Mouse (Mus musculus) lung, embryonic 16.5 days (tissue): ENCODE results near the gene Slc35g3. TPM values are rescaled to one million over a fixed set of nuclear protein-coding genes. Genes with fewer than 3 reads are reported as not detected.

Experiments used
- ATAC-seq: fragments of 200-750 bp; cut with Nextera tagmentation; 2 replicates; pipeline ENCODE4 v1.8.0; 2017; ENCODE audit warnings: low read depth, mild to moderate bottlenecking, moderate library complexity
- H3K27ac ChIP-seq: fragments of 300-500 bp; sonication (generic); 2 replicates; pipeline ENCODE4 v1.5.1; 2014; ENCODE audit warnings: mild to moderate bottlenecking, control low read depth, low read length
- H3K27me3 ChIP-seq: fragments of 300-500 bp; sonication (generic); 2 replicates; pipeline ENCODE4 v1.6.1; 2014; ENCODE audit warnings: low read depth, low read length, mixed read lengths; ENCODE audit not compliant: control insufficient read depth, insufficient read depth
- H3K36me3 ChIP-seq: fragments of 300-500 bp; sonication (generic); 2 replicates; pipeline ENCODE4 v1.6.1; 2014; ENCODE audit warnings: low read length; ENCODE audit not compliant: control insufficient read depth, insufficient read depth
- H3K4me1 ChIP-seq: fragments of 300-500 bp; sonication (generic); replicated peaks from 2 replicates; pipeline ENCODE4 v1.6.1; 2014; ENCODE audit warnings: low read length, mixed read lengths; ENCODE audit not compliant: control insufficient read depth, insufficient read depth
- H3K4me2 ChIP-seq: fragments of 300-500 bp; sonication (generic); 2 replicates; pipeline ENCODE4 v1.6.1; 2014; ENCODE audit warnings: low read depth, low read length, control low read depth
- H3K4me3 ChIP-seq: fragments of 300-500 bp; sonication (generic); 2 replicates; pipeline ENCODE4 v1.5.1; 2014; ENCODE audit warnings: mild to moderate bottlenecking, low read length, control low read depth
- H3K9ac ChIP-seq: fragments of 300-500 bp; sonication (generic); 2 replicates; pipeline ENCODE4 v1.6.1; 2014; ENCODE audit warnings: low read length, control low read depth
- H3K9me3 ChIP-seq: fragments of 300-500 bp; sonication (generic); 2 replicates; pipeline ENCODE4 v1.6.1; 2016; ENCODE audit warnings: low read length; ENCODE audit not compliant: control insufficient read depth
- WGBS: fragments of 180-500 bp; shearing (Covaris S2); extraction: QIAGEN DNeasy Blood & Tissue Kit; methylation state at CpG from one replicate; pipeline ENCODE4 v1.1.7; 2014; 5-methylcytosine and 5-hydroxymethylcytosine counted together
- polyA plus RNA-seq: library from polyadenylated mRNA; unstranded; fragments of >200 nt; fragmentation: Nextera tagmentation; extraction: Ambion mirVana; gene quantifications from 2 replicates; pipeline ENCODE4 v1.2.1, GENCODE M21; 2015

The Slc35g3 gene
- polyA plus RNA-seq, 1 experiment from 2014 or later: 0.36 TPM

DNA sequence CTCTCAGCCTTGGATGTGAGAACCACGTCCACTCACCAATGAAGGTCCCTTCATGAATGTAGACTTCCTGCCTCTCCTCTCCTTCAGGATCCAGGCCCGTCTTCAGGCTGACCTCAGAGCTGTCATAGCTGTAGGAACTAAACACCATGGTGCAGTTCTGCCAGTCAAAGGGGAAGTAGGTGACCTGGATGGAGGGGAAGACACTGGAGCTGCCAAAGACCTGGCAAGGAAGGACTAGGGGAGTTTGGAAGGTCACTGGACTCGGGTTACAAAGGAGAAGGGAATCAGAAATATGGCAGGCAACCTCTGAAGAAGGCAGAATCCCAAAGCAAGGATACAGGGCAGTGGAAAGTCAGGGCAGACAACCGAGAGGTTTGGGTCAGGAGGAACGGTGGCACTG is 31.7 kb upstream of the Slc35g3 start:
- no peak for ATAC-seq
- WGBS: 54% methylated on average over 5 of the region's 5 CpGs

DNA sequence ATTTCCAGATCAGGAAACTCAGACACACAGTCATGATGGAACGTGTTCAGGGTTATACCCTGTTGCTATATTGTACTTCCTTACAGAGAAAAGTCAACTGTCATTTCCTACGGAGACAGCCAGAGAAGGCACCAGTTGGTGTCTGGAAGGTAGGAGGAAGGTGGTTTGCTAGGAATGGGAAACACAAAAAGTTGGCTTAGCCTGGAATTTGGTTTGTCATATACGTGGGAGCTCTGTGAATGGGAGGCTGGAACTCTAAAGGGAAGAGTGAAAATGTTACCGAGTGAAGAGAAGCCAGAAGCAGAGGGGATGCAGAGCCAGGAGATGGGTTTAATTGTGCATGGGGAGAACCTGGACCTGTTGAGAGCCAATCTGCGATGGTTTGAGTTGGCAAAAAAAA is 29.7 kb upstream of the Slc35g3 start:
- Histone ChIP-seq H3K4me1 (0 out of 2 replicates have a peak, but pooled peaks cover 2% of the 10 kb centered on the region), H3K36me3 (no peaks in the 10 kb centered on the region), H3K4me2 (no peak overlapping the region), H3K27me3 (no peaks in the 10 kb centered on the region; the same call in 1 of the 2 replicates), H3K9me3 (no peaks in the 10 kb centered on the region), H3K9ac (no peak overlapping the region), H3K27ac (no peak overlapping the region), H3K4me3 (no peak overlapping the region)
- no peak for ATAC-seq
- WGBS: 62% methylated on average over 5 of the region's 5 CpGs

More for the DNA sequence above, 31.7 kb upstream of the Slc35g3 start:
- H3K4me3 ChIP-seq: no peak overlapping the region
- no peak overlapping the region for H3K4me2 ChIP-seq
- no peak overlapping the region for H3K27ac ChIP-seq
- H3K4me1 ChIP-seq: 0 out of 2 replicates have a peak, but pooled peaks cover 2% of the 10 kb centered on the region
- H3K36me3 ChIP-seq: no peaks in the 10 kb centered on the region
- no peak overlapping the region for H3K9ac ChIP-seq
- no peaks in the 10 kb centered on the region for H3K9me3 ChIP-seq
- H3K27me3 ChIP-seq: no peaks in the 10 kb centered on the region; the same call in 1 of the 2 replicates

DNA sequence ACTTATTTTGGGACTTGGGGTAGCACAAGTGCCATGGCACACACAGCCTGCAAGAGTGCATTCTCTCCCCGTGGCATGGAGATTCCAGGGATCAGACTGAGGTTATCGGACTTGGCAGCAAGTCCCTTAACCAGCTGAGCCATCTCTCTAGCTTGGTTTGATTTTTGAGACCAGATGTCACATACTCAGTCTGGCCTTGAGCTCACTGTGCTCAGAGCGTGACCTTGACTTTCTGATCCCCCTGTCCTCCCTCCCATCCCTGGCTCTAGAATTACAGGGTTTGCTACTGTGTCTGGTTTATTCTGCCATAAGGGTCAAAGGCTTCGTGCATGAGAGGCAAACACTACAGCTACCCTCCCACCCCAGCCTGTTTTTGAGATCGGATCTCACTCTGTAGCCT is 27.7 kb upstream of the Slc35g3 start:
- 61% methylated on average over 5 of the region's 5 CpGs for WGBS
- Histone ChIP-seq H3K4me3 (no peak overlapping the region), H3K9ac (no peak overlapping the region), H3K4me2 (no peak overlapping the region), H3K27ac (no peak overlapping the region), H3K4me1 (peaks cover 4% of the 10 kb centered on the region), H3K36me3 (no peaks in the 10 kb centered on the region), H3K27me3 (no peaks in the 10 kb centered on the region; the same call in 1 of the 2 replicates), H3K9me3 (no peaks in the 10 kb centered on the region)
- ATAC-seq: no peak

DNA sequence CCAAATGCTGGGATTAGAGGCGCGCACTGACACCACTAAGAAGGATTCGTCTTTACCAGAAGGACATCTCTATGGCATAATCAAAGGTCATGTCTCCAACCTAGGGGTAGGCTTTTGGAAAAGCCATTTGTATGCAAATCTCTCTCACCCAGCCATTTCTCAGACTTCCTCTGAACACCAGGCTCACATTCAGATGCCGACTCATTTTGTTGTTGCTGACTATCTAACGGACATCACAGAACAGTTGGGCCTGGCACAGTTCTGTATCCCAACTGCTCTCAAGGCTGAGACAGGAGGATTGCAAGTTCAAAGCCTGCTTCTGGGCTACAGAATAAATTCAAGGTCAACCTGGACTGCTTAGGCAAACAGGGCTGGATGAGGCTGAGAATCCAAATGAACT is 25.5 kb upstream of the Slc35g3 start:
- WGBS: 85% methylated on average over 5 of the region's 5 CpGs
- Histone ChIP-seq H3K9me3 (no peaks in the 10 kb centered on the region), H3K27me3 (no peaks in the 10 kb centered on the region), H3K36me3 (no peaks in the 10 kb centered on the region), H3K4me2 (no peak overlapping the region), H3K4me3 (no peak overlapping the region), H3K27ac (no peak overlapping the region), H3K9ac (no peak overlapping the region), H3K4me1 (peaks cover 4% of the 10 kb centered on the region)
- no peak for ATAC-seq

DNA sequence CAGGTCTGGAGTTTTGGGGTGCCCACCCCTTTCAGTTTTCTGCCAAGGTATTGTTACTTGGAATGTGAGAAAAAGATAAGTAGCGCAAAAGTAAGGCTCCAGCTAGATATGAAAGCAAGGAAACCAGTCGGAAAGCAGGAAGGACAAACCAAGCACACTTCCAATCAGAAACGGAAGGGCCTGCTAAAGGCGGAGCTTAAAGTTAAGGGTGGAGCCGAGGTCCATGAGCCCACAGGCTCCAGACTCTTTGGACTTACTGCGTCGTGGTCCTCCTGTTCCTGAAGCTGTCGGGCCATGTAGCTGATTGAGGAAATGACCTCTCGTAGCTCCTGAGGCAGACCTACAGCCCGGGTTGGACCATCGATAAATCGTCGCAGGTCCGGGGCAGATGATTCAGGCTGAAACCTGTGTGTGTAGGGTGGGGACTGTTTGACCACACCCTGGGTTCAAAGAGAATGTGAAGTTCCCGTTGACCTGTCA is 23.1 kb upstream of the Slc35g3 start:
- no peaks in the 10 kb centered on the region for H3K9me3 ChIP-seq
- peaks cover 4% of the 10 kb centered on the region for H3K4me1 ChIP-seq
- 26% methylated on average over 15 of the region's 15 CpGs for WGBS
- no peaks in the 10 kb centered on the region for H3K27me3 ChIP-seq
- H3K9ac ChIP-seq: peak overlapping the region; percentile 44; the same call in 1 of the 2 replicates
- H3K4me3 ChIP-seq: peak overlapping the region; percentile 25
- peak overlapping the region; percentile 55 for H3K4me2 ChIP-seq
- H3K36me3 ChIP-seq: no peaks in the 10 kb centered on the region
- peak; percentile 77 for ATAC-seq
- 0 out of 2 replicates have a peak overlapping the region, but pooled peaks have one; percentile 2 for H3K27ac ChIP-seq

DNA sequence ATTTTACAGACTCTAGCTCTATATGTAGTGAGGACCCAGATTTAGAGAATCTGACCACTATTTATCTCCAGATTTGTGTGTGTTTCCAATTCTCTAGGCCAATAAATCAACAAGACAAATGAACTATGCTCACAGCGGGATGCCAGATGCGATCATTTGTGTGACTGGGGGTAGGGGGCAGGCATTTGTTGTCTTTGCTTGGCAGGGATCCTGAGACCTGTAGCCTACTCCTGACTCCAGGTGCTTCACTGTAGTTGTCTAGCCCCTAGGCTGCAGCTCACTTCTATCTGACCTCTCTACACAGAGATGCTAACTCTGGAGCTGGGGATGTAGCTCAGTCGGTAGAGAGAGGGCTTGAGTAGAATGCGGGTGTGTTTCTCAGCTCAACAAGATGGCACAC is 20.1 kb upstream of the Slc35g3 start:
- Histone ChIP-seq H3K4me3 (no peak overlapping the region), H3K9ac (no peak overlapping the region), H3K4me2 (no peak overlapping the region), H3K27ac (no peak overlapping the region), H3K4me1 (peaks cover 10% of the 10 kb centered on the region), H3K9me3 (no peaks in the 10 kb centered on the region), H3K36me3 (no peaks in the 10 kb centered on the region), H3K27me3 (no peaks in the 10 kb centered on the region)
- no peak for ATAC-seq
- 27% methylated on average over 4 of the region's 4 CpGs for WGBS

DNA sequence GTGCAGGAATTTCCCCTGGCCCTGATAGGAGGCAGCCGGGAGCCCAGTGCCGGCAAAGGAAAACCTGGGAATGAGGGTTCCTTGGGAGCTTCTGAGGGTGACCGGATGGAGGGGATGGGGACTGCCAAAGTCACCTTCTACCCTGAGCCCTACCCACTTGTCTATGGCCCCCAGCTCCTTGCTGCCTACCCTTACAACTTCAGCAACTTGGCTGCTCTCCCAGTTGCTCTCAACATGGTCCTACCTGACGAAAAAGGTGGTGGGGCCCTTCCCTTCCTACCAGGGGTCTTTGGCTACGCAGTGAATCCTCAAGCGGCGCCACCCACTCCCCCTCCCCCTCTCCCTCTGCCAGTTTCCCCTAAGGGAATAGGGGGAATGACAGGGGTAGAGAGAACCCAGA is 17.2 kb upstream of the Slc35g3 start:
- peak; percentile 57 for ATAC-seq
- Histone ChIP-seq H3K27ac (no peak overlapping the region), H3K9me3 (no peaks in the 10 kb centered on the region), H3K36me3 (0 out of 2 replicates have a peak, but pooled peaks cover 4% of the 10 kb centered on the region), H3K4me3 (no peak overlapping the region), H3K4me1 (peaks cover 6% of the 10 kb centered on the region), H3K4me2 (no peak overlapping the region), H3K27me3 (no peaks in the 10 kb centered on the region), H3K9ac (no peak overlapping the region)
- 42% methylated on average over 7 of the region's 7 CpGs for WGBS

DNA sequence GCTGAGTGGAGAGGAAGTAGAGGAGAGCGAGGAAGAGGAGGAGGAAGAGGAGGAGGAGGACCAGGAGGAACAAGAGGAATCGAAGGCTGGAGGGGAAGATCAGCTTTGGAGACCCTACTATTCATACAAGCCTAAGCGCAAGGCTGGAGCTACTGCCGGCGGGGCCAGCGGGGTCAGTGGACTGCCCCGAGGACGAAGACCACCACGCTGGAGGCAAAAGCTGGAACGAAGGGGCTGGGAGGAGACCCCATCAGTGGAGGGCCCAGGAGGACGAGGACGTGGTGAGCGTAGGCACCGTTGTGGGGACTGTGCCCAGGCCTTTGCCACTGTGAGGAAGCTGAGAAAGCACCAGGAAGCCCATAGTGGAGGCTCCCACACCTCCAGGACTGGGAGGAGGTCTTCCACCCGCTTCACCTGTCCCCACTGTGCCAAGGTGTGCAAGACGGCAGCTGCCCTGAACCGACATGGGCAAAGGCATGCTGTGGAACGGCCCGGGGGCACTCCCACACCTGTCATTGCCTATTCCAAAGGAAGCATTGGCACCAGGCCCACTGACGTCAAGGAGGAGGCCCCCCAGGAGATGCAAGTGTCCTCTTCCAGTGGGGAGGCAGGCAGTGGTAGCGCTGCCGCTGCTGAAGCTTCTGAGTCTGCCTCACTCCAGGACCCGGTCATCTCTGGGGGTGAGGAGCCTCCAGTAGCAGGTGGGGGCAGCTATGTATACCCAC is 16.7 kb upstream of the Slc35g3 start:
- 65% methylated on average over 23 of the region's 23 CpGs for WGBS
- no peaks in the 10 kb centered on the region for H3K27me3 ChIP-seq
- H3K4me1 ChIP-seq: peaks cover 6% of the 10 kb centered on the region
- no peak overlapping the region for H3K9ac ChIP-seq
- H3K9me3 ChIP-seq: no peaks in the 10 kb centered on the region
- peak; percentile 35 for ATAC-seq
- H3K4me3 ChIP-seq: no peak overlapping the region
- H3K36me3 ChIP-seq: 0 out of 2 replicates have a peak, but pooled peaks cover 4% of the 10 kb centered on the region
- no peak overlapping the region for H3K4me2 ChIP-seq
- H3K27ac ChIP-seq: no peak overlapping the region

DNA sequence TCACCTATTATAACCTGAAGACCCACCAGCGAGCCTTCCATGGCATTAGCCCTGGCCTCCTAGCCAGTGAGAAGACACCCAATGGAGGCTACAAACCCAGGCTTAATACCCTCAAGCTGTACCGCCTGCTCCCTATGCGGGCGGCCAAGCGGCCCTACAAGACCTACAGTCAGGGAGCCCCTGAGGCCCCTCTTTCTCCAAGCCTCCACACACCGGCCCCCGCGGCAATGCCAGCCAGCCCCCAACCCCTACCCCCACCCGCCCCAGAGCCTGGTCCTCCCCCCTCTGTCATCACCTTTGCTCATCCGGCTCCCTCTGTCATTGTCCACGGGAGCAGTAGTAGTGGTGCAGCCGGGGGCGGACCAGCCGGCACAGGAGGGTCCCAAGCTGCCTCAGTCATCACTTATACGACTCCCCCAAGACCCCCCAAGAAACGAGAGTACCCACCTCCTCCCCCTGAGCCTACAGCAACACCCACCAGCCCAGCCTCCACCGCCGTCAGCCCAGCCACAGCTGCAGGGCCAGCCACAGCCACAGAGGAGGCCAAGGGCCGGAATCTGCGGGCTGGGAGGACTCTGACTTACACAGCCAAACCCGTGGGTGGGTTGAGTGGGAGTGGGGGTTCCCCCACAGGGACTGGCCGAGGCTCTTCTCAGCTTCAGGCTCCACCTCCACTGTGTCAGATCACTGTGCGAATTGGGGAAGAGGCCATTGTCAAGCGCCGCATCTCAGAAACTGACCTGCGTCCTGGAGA is 15.9 kb upstream of the Slc35g3 start:
- Histone ChIP-seq H3K27me3 (no peaks in the 10 kb centered on the region), H3K9ac (no peak overlapping the region), H3K9me3 (no peaks in the 10 kb centered on the region), H3K4me2 (no peak overlapping the region), H3K4me3 (no peak overlapping the region), H3K27ac (no peak overlapping the region), H3K36me3 (0 out of 2 replicates have a peak, but pooled peaks cover 4% of the 10 kb centered on the region), H3K4me1 (peaks cover 6% of the 10 kb centered on the region)
- 59% methylated on average over 26 of the region's 26 CpGs for WGBS
- ATAC-seq: 0 out of 2 replicates have a peak, but pooled peaks have one; percentile 23
